Mouse (Mus musculus) bone marrow, adult 2 months (tissue): Measurements from ENCODE around the gene Slc6a21. TPM values are rescaled to one million over a fixed set of nuclear protein-coding genes. Genes with fewer than 3 reads are reported as not detected.

Source experiments
- H3K27ac ChIP-seq: fragments of 200-500 bp; 2 replicates; pipeline ENCODE4 v1.5.1; 2012; ENCODE audit warnings: low read depth, mild to moderate bottlenecking, control low read depth, inconsistent platforms, low read length; ENCODE audit not compliant: control insufficient read depth, poor library complexity, insufficient read depth
- H3K4me1 ChIP-seq: fragments of 200-500 bp; 2 replicates; pipeline ENCODE4 v1.6.1; 2011; ENCODE audit warnings: low read length; ENCODE audit not compliant: control insufficient read depth, insufficient read depth
- H3K4me3 ChIP-seq: fragments of 200-500 bp; replicated peaks from 2 replicates; pipeline ENCODE3; 2011; ENCODE audit warnings: mild to moderate bottlenecking, low read depth, low read length, control low read depth; ENCODE audit not compliant: control insufficient read depth
- CTCF ChIP-seq: fragments of 200-500 bp; IDR thresholded peaks from 2 replicates; pipeline ENCODE4 v1.5.1; 2011; ENCODE audit warnings: low read length, control low read depth; ENCODE audit not compliant: control insufficient read depth, insufficient read depth
- POLR2A ChIP-seq: fragments of 200-500 bp; IDR thresholded peaks from 2 replicates; pipeline ENCODE4 v1.6.1; 2011; ENCODE audit warnings: low read depth, mild to moderate bottlenecking, control low read depth, low read length, borderline replicate concordance; ENCODE audit not compliant: control insufficient read depth
- WGBS: fragments of 180-500 bp; shearing (Covaris S2); methylation state at CpG from one replicate; pipeline ENCODE4 v1.1.7; 2018; 5-methylcytosine and 5-hydroxymethylcytosine counted together
- polyA plus RNA-seq: library from polyadenylated mRNA; stranded (reverse); fragments of >200 nt; gene quantifications from 2 replicates; pipeline ENCODE4 v1.2.4, GENCODE M21; 2011; ENCODE audit warnings: low replicate concordance; ENCODE audit not compliant: missing spikeins, insufficient read depth, insufficient read length

Gene Slc6a21
- polyA plus RNA-seq, 1 experiment: not detected

DNA sequence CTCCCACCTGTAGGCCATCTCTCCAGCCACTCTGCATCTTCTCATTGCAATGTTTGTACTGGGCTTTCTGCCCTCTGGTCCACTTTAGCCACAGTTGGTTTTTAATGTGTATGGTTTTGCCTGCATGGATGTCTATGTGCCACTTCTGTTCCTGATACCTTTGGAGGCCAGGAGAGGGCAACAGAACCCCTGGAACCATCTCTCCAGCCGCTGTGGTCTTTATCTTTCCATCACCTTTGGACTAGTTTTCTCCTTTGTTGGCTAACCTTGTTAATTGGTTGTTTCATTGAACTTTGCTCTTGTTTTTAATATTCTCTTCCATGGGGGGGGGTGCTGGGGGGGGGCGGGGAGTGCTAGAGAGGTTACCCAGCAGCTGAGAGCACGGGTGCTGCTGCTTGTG lies 13.0 kb upstream of the Slc6a21 start:
- 65% methylated on average over 3 of the region's 3 CpGs for WGBS
- H3K4me1 ChIP-seq: no peaks in the 10 kb centered on the region
- no peak for TF ChIP-seq POLR2A
- TF ChIP-seq CTCF: no peak
- H3K27ac ChIP-seq: no peak overlapping the region
- H3K4me3 ChIP-seq: no peak overlapping the region

DNA sequence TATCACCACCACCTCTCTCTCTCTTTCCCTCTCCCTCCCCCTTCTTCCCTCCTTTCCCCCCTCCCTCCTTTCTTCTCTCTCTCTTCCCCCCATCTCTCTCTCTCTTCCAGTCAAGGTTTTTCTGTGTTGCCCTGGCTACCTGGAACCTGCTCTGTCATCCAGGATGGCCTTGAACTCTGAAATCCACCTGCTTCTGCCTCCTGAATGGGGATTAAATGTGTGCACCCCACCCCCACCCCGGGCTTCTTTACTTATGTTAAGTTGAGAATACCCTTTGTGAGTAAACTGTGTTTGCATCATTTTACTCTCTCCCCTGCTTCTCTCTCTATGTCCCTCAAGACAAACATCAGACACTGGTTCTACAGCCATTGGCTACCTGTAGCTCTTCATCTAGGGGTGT lies 11.8 kb upstream of the Slc6a21 start:
- no peaks in the 10 kb centered on the region for H3K4me1 ChIP-seq
- WGBS: 65% methylated on average over 1 of the region's 1 CpGs
- H3K27ac ChIP-seq: no peak overlapping the region
- H3K4me3 ChIP-seq: no peak overlapping the region
- no peak for TF ChIP-seq POLR2A
- no peak for TF ChIP-seq CTCF

DNA sequence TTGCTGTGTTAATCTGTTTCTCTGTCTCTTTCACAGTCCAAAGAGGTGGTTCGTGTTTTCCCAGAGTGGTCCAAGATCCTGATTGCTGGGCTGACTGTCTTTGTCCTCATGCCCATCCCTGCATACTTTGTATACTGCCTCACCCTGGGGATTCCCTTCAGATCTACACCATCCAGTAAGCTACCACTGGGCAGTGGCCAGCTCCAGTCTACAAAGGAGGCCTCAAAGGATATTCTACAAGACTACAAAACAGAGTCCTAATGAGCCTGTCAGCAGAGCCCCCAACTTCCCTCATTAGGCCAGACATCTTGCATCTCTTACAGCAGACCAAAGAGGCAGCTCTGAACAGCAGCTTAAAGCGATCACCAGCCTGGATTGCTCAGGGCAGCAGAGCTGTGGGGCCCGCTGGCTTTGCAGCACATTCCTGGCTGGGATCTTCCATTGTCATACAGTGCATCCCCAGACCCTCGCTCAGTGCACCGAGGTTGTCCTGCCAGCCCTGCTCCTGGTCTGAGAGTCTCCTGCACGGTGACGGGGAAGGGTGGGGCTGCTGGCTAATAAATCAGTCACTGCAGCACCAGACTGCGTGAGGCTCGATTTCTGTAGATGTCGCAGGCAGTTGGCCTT lies 4.4 kb upstream of the Slc6a21 start:
- 65% methylated on average over 10 of the region's 10 CpGs for whole genome bisulfite sequencing
- H3K4me3 ChIP-seq: no peak overlapping the region
- no peak overlapping the region for H3K27ac ChIP-seq
- peaks cover 1% of the 10 kb centered on the region; the same call in 1 of the 2 replicates for H3K4me1 ChIP-seq
- TF ChIP-seq POLR2A (no peak), CTCF (no peak)

DNA sequence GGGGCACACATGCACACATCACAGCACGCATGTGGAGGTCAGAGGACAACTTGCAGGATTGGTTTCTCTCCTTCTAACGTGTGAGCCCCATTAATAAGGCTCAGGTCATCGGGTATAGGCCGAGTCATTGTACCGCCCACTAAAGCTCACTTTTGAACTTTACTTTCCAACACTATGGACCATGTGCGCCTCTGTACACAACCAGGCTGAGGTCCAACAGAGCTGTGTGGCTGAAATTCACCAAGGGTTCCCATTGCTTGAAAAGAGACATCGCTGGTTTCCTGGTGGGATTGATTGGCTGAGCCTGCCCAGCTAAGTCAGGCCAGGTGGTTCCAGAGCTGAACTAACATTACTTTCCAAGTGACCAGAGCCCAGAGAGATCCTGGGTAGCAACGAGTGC lies 3.6 kb upstream of the Slc6a21 start:
- Histone ChIP-seq H3K27ac (no peak overlapping the region), H3K4me1 (peaks cover 1% of the 10 kb centered on the region; the same call in 1 of the 2 replicates), H3K4me3 (no peak overlapping the region)
- WGBS: 77% methylated on average over 8 of the region's 8 CpGs
- TF ChIP-seq CTCF: no peak
- no peak for TF ChIP-seq POLR2A

DNA sequence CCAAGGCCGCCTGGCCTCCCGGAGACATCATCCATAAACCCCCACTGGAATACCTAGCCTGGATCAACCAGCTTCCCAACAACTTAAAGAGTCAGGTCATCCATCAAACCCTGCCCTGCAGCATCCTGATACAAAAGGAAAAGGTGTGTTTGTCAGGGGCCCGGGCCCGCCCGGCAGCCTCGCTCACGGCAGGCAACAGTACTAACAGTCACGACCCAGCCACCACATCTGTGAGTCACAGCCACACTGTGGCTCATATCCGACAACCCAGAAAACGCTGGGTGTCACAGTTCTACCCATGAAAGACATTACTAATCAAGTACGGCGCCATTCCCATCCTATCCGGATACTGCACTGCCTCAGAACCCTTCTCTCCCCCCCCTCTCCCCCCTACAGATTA lies 9.2 kb downstream of the Slc6a21 start:
- TF ChIP-seq CTCF (no peak), POLR2A (no peak)
- 84% methylated on average over 13 of the region's 13 CpGs for WGBS
- H3K4me1 ChIP-seq: no peaks in the 10 kb centered on the region
- no peak overlapping the region for H3K27ac ChIP-seq
- H3K4me3 ChIP-seq: no peak overlapping the region

DNA sequence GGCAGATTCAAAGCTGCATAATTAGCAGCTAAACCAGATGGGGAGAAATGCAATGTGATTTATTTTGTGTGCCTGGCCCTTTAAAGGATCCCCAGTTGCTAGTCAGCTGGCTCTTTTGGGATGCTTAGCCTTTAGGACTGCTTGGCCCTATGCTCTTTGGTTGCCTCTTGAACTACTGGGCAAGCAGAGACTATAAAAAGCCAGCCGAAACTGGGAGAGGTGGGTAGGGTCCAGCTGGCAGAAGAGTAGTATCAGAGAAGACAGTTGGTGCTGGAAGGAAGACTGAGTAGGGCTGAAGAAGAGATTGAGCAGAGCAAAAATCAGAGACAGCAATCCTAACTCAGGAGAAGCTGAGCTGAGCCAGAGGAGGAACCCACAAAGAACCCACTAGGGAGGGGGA lies 19.3 kb downstream of the Slc6a21 start:
- TF ChIP-seq POLR2A (no peak), CTCF (no peak)
- WGBS: 74% methylated on average over 1 of the region's 1 CpGs
- H3K4me3 ChIP-seq: no peak overlapping the region
- H3K4me1 ChIP-seq: no peaks in the 10 kb centered on the region
- no peak overlapping the region for H3K27ac ChIP-seq

DNA sequence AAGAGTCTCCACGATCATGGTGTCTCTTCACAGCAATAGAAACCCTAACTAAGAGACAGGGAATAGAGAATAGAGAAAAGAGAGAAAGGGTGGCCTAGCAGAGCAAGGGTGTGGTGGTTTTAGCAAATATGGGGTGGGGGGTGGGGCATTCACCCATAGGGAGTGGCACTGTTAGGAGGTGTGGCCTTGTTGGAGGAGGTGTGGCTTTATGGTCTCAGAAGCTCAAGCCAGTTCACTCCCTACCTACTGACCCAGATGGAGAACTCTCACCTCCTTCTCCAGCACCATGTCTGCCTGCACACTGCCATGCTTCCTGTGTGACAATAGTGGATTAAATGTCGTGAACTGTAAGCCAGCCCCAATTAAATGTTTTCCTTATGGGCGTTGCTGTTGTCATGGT lies 20.2 kb downstream of the Slc6a21 start:
- Histone ChIP-seq H3K27ac (no peak overlapping the region), H3K4me3 (no peak overlapping the region), H3K4me1 (no peaks in the 10 kb centered on the region)
- WGBS: 70% methylated on average over 3 of the region's 3 CpGs
- TF ChIP-seq CTCF: no peak
- no peak for TF ChIP-seq POLR2A

DNA sequence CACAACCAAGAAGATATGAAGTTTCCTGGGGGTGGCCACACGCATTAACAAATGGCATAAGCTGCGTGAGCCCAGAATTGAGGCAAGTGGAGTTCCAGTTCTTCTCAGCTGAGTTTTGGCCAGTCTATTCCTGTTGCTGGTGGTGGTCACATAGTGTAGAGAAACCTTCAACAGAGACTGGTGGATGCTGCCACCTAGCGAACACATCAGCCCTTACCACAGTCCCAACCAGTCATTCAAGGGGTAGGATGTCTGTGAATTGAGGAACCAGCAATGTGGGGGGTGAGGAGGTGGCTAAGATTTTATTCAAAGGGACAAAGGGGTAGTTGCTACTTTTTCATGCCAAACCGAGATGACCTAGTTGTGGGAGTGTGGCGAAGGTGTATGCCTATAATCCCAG lies 22.4 kb downstream of the Slc6a21 start:
- no peak for TF ChIP-seq POLR2A
- TF ChIP-seq CTCF: peak; percentile 87
- Histone ChIP-seq H3K4me3 (no peak overlapping the region), H3K4me1 (no peaks in the 10 kb centered on the region), H3K27ac (no peak overlapping the region)
- 6% methylated on average over 5 of the region's 5 CpGs for WGBS

DNA sequence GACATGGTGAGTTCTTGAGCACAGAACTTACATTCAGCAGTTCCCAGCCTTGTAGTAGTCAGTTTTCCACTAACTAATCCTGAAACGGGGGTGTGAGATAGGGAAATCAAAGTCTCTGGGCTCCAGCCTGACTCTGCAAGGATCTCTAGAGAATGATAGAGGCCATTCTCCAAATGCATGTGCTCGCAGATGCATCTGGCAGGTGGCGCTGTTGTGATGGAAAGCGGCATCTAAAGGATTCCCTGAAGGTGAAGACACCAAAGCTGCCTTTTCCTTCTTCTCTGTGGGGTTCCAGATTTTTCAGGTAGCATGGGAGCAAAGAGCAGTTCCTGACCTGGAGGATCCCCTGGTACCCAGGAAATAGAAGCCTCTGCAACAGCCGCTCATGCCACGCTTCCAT lies 23.0 kb downstream of the Slc6a21 start:
- Histone ChIP-seq H3K27ac (no peak overlapping the region), H3K4me3 (no peak overlapping the region), H3K4me1 (no peaks in the 10 kb centered on the region)
- 24% methylated on average over 6 of the region's 6 CpGs for WGBS
- peak; percentile 48 for TF ChIP-seq CTCF
- no peak for TF ChIP-seq POLR2A
